Mouse (Mus musculus) lung, adult 2 months (tissue): ENCODE measurements around the gene Slc28a3.

Source experiments
- CTCF ChIP-seq: fragments of 200-500 bp; IDR thresholded peaks from 2 replicates; pipeline ENCODE4 v1.5.1; 2011; ENCODE audit warnings: mild to moderate bottlenecking, low read length, control low read depth; ENCODE audit not compliant: insufficient read depth
- POLR2A ChIP-seq: fragments of 200-500 bp; IDR thresholded peaks from 2 replicates; pipeline ENCODE4 v1.6.1; 2011; ENCODE audit warnings: low read depth, mild to moderate bottlenecking, control low read depth, low read length, borderline replicate concordance; ENCODE audit errors: extremely low read depth

DNA sequence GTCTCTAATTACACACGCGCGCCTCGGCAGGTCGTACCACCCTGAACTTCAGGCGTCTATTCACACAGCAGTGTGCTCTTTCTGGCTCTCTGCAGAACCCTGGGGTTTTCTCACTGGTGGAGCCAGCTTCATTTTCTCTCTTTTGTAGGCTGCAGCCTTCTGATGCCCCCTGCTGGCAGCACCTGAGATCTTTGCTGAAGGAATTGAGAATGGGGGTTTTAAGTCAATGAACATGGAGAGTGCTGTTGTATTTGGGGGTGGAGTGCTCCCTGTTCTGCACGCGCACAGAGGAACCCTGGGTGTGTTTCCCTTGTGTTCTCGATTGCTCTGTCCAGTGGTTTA is 21.2 kb downstream of the Slc28a3 start:
- no peak for TF ChIP-seq POLR2A
- TF ChIP-seq CTCF = peak; percentile 68
